Mouse (Mus musculus): ENCODE results near the gene Pld3. TPM values are rescaled to one million over a fixed set of nuclear protein-coding genes. Genes with fewer than 3 reads are reported as not detected.
A peak's percentile ranks its signal among the peaks of the same experiment; 100 is the strongest.

Gene Pld3
- total RNA-seq, 2 experiments from 2014 or later, result 23.3 to 27.1 TPM

GRCm38 (mm10) chr7:27574124-27574880 lies 21.3 kb upstream of the Pld3 start:
- no peak for DNase-seq (ENCODE audit: low spot score)
- intact Hi-C loops (cut with DNase I), result no loop called here

GRCm38 (mm10) chr7:27572133-27572532 lies 19.1 kb upstream of the Pld3 start:
- no peak for DNase-seq (ENCODE audit: low spot score)
- intact Hi-C loops (cut with DNase I), result no loop called here

- intact Hi-C loops (cut with DNase I), result no loop called here
- no peak for DNase-seq (ENCODE audit: low spot score)
Measured at GRCm38 (mm10) chr7:27569580-27570224, 16.7 kb upstream of the Pld3 start.

GRCm38 (mm10) chr7:27560978-27561377 lies 8.0 kb upstream of the Pld3 start:
- intact Hi-C loops (cut with DNase I), result no loop called here
- DNase-seq (ENCODE audit: low spot score), result no peak

GRCm38 (mm10) chr7:27560291-27560887 lies 7.4 kb upstream of the Pld3 start:
- no peak for DNase-seq (ENCODE audit: low spot score)
- intact Hi-C loops (cut with DNase I), result no loop called here

- no peak for DNase-seq (ENCODE audit: low spot score)
- intact Hi-C loops (cut with DNase I), result no loop called here
Measured at GRCm38 (mm10) chr7:27552070-27552469, 948 bp downstream of the Pld3 start.

GRCm38 (mm10) chr7:27549597-27549996 lies 3.4 kb downstream of the Pld3 start:
- DNase-seq (ENCODE audit: low spot score), result no peak
- intact Hi-C loops (cut with DNase I), result no loop called here

GRCm38 (mm10) chr7:27544675-27545370 lies 8.2 kb downstream of the Pld3 start:
- DNase-seq (ENCODE audit: low spot score), result no peak

GRCm38 (mm10) chr7:27543851-27544250 lies 9.2 kb downstream of the Pld3 start:
- intact Hi-C loops (cut with DNase I), result no loop called here
- DNase-seq (ENCODE audit: low spot score), result no peak

More at GRCm38 (mm10) chr7:27544675-27545370, 8.2 kb downstream of the Pld3 start:
- intact Hi-C loops (cut with DNase I), result no loop called here

GRCm38 (mm10) chr7:27543065-27543464 lies 10.0 kb downstream of the Pld3 start:
- intact Hi-C loops (cut with DNase I), result no loop called here

GRCm38 (mm10) chr7:27542392-27543033 lies 10.5 kb downstream of the Pld3 start:
- peak; percentile 64 for DNase-seq (ENCODE audit: low spot score)
- intact Hi-C loops (cut with DNase I), result no loop called here

More at GRCm38 (mm10) chr7:27543065-27543464, 10.0 kb downstream of the Pld3 start:
- no peak for DNase-seq (ENCODE audit: low spot score)

- intact Hi-C loops (cut with DNase I), result no loop called here
- no peak for DNase-seq (ENCODE audit: low spot score)
Measured at GRCm38 (mm10) chr7:27541922-27542321, 11.1 kb downstream of the Pld3 start.

GRCm38 (mm10) chr7:27541431-27541830 lies 11.6 kb downstream of the Pld3 start:
- DNase-seq (ENCODE audit: low spot score), result no peak
- intact Hi-C loops (cut with DNase I), result no loop called here

- no peak for DNase-seq (ENCODE audit: low spot score)
- intact Hi-C loops (cut with DNase I), result no loop called here
Measured at GRCm38 (mm10) chr7:27540935-27541334, 12.1 kb downstream of the Pld3 start.

- no peak for DNase-seq (ENCODE audit: low spot score)
- intact Hi-C loops (cut with DNase I), result no loop called here
Measured at GRCm38 (mm10) chr7:27540521-27540920, 12.5 kb downstream of the Pld3 start.

GRCm38 (mm10) chr7:27538797-27539196 lies 14.2 kb downstream of the Pld3 start:
- no peak for DNase-seq (ENCODE audit: low spot score)
- intact Hi-C loops (cut with DNase I), result no loop called here

GRCm38 (mm10) chr7:27537998-27538397 lies 15.0 kb downstream of the Pld3 start:
- intact Hi-C loops (cut with DNase I), result no loop called here
- no peak for DNase-seq (ENCODE audit: low spot score)

- no peak for DNase-seq (ENCODE audit: low spot score)
- intact Hi-C loops (cut with DNase I), result no loop called here
Measured at GRCm38 (mm10) chr7:27536618-27537017, 16.4 kb downstream of the Pld3 start.

GRCm38 (mm10) chr7:27535386-27535785 lies 17.6 kb downstream of the Pld3 start:
- intact Hi-C loops (cut with DNase I), result no loop called here

GRCm38 (mm10) chr7:27532480-27533050 lies 20.5 kb downstream of the Pld3 start:
- intact Hi-C loops (cut with DNase I), result no loop called here
- no peak for DNase-seq (ENCODE audit: low spot score)

More at GRCm38 (mm10) chr7:27535386-27535785, 17.6 kb downstream of the Pld3 start:
- DNase-seq (ENCODE audit: low spot score), result no peak
